Mouse (Mus musculus): ENCODE results near the gene Muc2.

DNA sequence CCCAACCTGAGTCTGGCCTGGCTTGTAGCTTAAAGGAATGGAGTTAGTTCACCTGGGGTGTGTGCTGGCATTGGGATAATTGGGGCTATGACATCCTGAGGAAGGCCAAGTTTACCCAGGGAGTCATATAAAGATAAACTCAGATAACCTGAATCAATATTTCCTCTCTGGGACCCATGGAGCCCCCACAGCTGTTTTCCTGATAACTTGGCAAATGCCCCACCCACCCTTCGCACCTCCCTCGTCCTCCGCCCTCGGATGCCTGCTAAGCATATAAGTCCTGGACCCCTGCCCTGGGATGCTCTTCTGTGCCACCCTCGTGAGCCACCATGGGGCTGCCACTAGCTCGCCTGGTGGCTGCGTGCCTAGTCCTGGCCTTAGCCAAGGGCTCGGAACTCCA lies at the start of gene Muc2:
- TF ChIP-seq EP300 (IDR thresholded peaks at IDR 0.05; ENCODE audit: insufficient read depth, low read depth, low read length), result no peak
- TF ChIP-seq CTCF (IDR thresholded peaks at IDR 0.05), result no peak
